Mouse (Mus musculus) embryonic facial prominence, embryonic 12.5 days (tissue): Measurements from ENCODE around the gene Chst12. TPM values are rescaled to one million over a fixed set of nuclear protein-coding genes. Genes with fewer than 3 reads are reported as not detected.
"Not testable (repeated sequence)": the region's sequence is repeated elsewhere in the genome, so short reads cannot be mapped to it uniquely, and the experiment has no call there.

ENCODE experiments used
- ATAC-seq: fragments of 200-750 bp; cut with Nextera tagmentation; 2 replicates; pipeline ENCODE4 v1.8.0; 2017; ENCODE audit not compliant: insufficient number of reproducible peaks, insufficient read depth, low FRiP score, low TSS enrichment
- H3K27ac ChIP-seq: fragments of 300-500 bp; sonication (generic); 2 replicates; pipeline ENCODE4 v1.5.1; 2016; ENCODE audit warnings: mild to moderate bottlenecking
- H3K27me3 ChIP-seq: fragments of 300-500 bp; sonication (generic); 2 replicates; pipeline ENCODE4 v1.6.1; 2016; ENCODE audit warnings: mild to moderate bottlenecking, moderate library complexity
- H3K36me3 ChIP-seq: fragments of 300-500 bp; sonication (generic); 2 replicates; pipeline ENCODE4 v1.6.1; 2016; ENCODE audit warnings: mild to moderate bottlenecking
- H3K4me1 ChIP-seq: fragments of 300-500 bp; sonication (generic); 2 replicates; pipeline ENCODE4 v1.6.1; 2016
- H3K4me2 ChIP-seq: fragments of 300-500 bp; sonication (generic); replicated peaks from 2 replicates; pipeline ENCODE4 v1.6.1; 2016; ENCODE audit warnings: mild to moderate bottlenecking, moderate library complexity
- H3K4me3 ChIP-seq: fragments of 300-500 bp; sonication (generic); 2 replicates; pipeline ENCODE4 v1.5.1; 2016; ENCODE audit warnings: mild to moderate bottlenecking
- H3K9ac ChIP-seq: fragments of 300-500 bp; sonication (generic); 2 replicates; pipeline ENCODE4 v1.6.1; 2016; ENCODE audit warnings: mild to moderate bottlenecking, moderate library complexity
- H3K9me3 ChIP-seq: fragments of 300-500 bp; sonication (generic); 2 replicates; pipeline ENCODE4 v1.6.1; 2016; ENCODE audit warnings: mild to moderate bottlenecking, moderate library complexity
- WGBS: fragments of 180-500 bp; shearing (Covaris S2); methylation state at CpG from one replicate; pipeline ENCODE4 v1.1.7; 2016; 5-methylcytosine and 5-hydroxymethylcytosine counted together
- polyA plus RNA-seq: library from polyadenylated mRNA; unstranded; fragments of >200 nt; fragmentation: Nextera tagmentation; extraction: Ambion mirVana; gene quantifications from 2 replicates; pipeline ENCODE4 v1.2.1, GENCODE M21; 2016

Chst12 gene
- 17.5 and 18.9 TPM in 2 replicates for polyA plus RNA-seq

DNA sequence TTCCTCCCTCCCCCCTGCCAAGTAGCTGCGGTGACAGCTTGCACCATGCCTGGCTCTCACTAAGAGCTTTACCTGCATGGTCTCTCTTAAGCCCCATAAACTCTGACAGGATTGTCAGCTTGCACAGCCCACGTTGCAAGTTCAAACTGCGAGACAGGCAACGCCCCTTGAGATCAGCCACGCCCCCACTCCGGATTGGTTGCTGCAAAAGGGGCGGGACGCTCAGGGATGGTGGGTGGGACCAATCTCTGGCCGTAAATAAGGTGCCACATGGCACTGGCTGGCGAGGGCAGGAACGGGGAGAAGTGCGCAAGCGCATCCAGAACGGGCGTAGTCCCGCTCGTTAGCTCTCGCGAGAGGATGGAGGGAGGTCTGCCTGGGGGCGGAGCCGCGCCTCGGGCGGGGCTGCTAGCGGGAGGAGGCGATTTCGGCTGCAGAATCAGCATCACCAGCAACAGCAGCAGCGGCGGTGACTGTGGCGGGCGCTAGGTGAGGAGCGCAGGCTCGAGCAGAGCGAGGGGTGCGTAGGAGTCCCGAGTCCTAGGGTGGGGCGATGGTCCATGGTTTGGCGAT is at the start of gene Chst12:
TSS of gene Chst12 (plus strand) at position 343 of the 573 bp plus-strand sequence.
- H3K36me3 ChIP-seq = no peaks in the 10 kb centered on the region
- H3K27ac ChIP-seq = peak within 1 kb of the TSS; percentile 36; the same call in 1 of the 2 replicates
- H3K4me3 ChIP-seq = peak within 1 kb of the TSS; percentile 57
- peak within 1 kb of the TSS; percentile 78 for H3K4me2 ChIP-seq
- H3K9me3 ChIP-seq = no peaks in the 10 kb centered on the region
- no peaks in the 10 kb centered on the region for H3K27me3 ChIP-seq
- peaks cover 56% of the 10 kb centered on the region for H3K4me1 ChIP-seq
- H3K9ac ChIP-seq = peak within 1 kb of the TSS; percentile 69
- peak; percentile 85 for ATAC-seq
- under 1% methylated on average over 38 of the region's 38 CpGs for WGBS

- Histone ChIP-seq H3K9me3 (0 out of 2 replicates have a peak, but pooled peaks cover 12% of the 10 kb centered on the region), H3K9ac (no peak overlapping the region), H3K4me3 (no peak overlapping the region), H3K4me2 (no peak overlapping the region), H3K27me3 (no peaks in the 10 kb centered on the region), H3K36me3 (no peaks in the 10 kb centered on the region), H3K4me1 (no peaks in the 10 kb centered on the region), H3K27ac (no peak overlapping the region)
- WGBS = 81% methylated on average over 3 of the region's 3 CpGs
- ATAC-seq = no peak
Observed at GRCm38 (mm10) chr5:140461476-140461875, 43.9 kb upstream of the Chst12 start.

DNA sequence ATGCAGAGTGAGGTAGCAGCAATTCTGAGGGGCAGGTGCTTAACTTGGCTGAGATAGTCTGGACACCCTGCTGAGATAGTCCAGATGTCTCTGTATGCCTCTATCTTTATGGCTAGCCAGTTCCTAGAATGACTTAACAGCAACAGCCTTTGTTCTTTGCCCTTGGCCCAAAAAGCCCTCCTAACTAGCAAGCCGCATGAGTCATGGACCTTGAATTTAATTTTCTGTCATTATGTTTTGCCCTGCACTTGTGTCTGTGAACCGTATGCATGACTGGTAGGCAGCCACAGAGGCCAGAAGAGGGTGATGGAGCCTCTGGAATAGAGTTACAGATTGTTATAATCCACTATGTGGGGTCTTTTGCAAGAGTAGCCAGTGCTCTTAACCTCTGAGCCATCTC is 42.2 kb upstream of the Chst12 start:
- not testable (repeated sequence) for H3K4me1 ChIP-seq, H3K4me2 ChIP-seq, H3K36me3 ChIP-seq, H3K27me3 ChIP-seq, H3K4me3 ChIP-seq, ATAC-seq, H3K9ac ChIP-seq, H3K27ac ChIP-seq
- 0 out of 2 replicates have a peak, but pooled peaks cover 12% of the 10 kb centered on the region for H3K9me3 ChIP-seq
- 74% methylated on average over 2 of the region's 2 CpGs for WGBS

DNA sequence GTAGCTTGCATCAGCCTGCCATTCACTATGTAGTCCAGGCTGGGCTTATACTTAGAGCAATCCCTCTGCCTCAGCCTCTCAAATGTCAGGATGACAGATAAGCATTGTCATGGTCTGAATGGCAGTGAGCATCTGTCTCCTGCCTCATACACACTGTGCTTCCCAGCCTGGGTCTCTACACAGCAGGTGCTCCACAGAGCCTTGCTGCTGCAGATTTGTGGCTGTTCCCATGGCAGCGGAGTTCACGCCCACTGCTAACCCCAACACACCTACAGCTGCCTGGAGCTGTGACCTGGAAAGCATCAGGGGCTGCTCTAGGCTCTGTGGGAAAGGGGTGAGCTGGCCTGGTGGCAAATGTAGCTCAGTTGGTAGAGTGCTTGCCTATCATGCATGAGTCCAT is 40.4 kb upstream of the Chst12 start:
- WGBS = 78% methylated on average over 2 of the region's 2 CpGs
- H3K4me1 ChIP-seq = no peaks in the 10 kb centered on the region

DNA sequence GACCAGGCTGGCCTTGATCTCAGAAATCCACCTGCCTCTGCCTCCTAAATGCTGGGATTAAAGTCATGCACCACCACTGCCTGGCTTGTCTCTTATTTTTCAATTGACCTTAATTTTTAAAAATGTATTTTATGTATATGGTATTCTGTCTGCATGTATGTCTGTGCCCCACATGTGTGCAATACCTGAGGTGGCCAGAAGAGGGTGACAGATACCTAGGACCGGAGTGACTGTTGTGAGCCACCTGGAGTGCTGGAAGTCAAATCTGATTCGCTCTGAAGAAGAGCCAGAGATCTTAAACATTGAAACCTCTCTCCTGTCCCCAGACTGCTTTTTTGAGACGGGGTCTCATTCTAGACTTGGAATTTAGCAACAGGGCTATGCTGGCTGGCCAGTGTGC is 33.0 kb upstream of the Chst12 start:
- no peak overlapping the region for H3K4me2 ChIP-seq

More for the DNA sequence above, 40.4 kb upstream of the Chst12 start:
- no peak overlapping the region for H3K4me3 ChIP-seq
- H3K9ac ChIP-seq = no peak overlapping the region
- H3K4me2 ChIP-seq = no peak overlapping the region
- H3K9me3 ChIP-seq = 0 out of 2 replicates have a peak, but pooled peaks cover 12% of the 10 kb centered on the region
- no peaks in the 10 kb centered on the region for H3K36me3 ChIP-seq
- H3K27me3 ChIP-seq = no peaks in the 10 kb centered on the region
- no peak for ATAC-seq
- H3K27ac ChIP-seq = no peak overlapping the region

DNA sequence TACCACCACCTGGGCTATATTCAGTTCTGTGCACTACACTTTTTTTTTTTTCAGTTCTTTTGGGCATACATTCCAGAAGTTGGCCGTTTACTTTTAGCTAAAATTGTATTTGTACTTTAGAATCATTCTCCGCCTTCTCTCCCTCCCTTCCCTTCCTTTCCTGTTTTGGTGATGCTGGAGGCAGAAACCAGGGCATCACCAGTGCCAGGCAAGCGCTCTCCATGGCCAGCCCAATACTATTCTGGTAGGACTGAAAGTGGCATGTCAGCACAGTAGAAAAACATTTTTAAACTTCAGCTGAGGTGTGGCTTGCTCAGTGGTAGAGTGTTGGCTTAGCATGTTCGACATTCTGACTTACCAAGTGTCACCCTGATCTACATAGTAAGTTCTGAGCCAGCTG is 23.9 kb upstream of the Chst12 start:
- Histone ChIP-seq H3K36me3 (no peaks in the 10 kb centered on the region), H3K27me3 (no peaks in the 10 kb centered on the region), H3K9ac (no peak overlapping the region), H3K4me1 (no peaks in the 10 kb centered on the region), H3K27ac (no peak overlapping the region), H3K4me3 (no peak overlapping the region), H3K4me2 (no peak overlapping the region), H3K9me3 (no peaks in the 10 kb centered on the region)
- no peak for ATAC-seq
- 82% methylated on average over 4 of the region's 4 CpGs for WGBS

More for the DNA sequence above, 33.0 kb upstream of the Chst12 start:
- Histone ChIP-seq H3K9ac (no peak overlapping the region), H3K27ac (no peak overlapping the region), H3K27me3 (no peaks in the 10 kb centered on the region), H3K36me3 (no peaks in the 10 kb centered on the region), H3K9me3 (no peaks in the 10 kb centered on the region), H3K4me3 (no peak overlapping the region), H3K4me1 (no peaks in the 10 kb centered on the region)
- WGBS = 78% methylated on average over 3 of the region's 3 CpGs
- no peak for ATAC-seq

DNA sequence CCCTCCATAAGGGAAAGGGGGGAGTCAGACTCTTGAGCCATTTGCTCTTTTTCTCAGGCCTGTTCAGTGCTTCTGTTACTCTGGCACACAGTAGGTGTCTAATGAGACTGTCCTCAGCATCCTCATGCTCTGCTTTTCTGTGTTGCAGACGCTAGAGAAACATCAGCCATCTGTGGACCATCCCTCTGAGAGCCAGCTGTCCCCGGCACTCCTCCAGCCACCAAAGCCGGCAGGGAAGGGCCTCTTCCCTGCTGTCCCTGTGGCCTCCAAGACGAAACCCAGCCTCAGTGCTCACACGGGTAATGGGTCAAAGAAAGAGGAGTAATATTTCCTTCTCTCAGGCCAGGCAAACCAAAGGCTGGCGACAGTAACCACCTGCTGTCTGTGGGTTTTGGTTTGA is 14.2 kb upstream of the Chst12 start:
- no peaks in the 10 kb centered on the region for H3K4me1 ChIP-seq
- ATAC-seq = no peak
- WGBS = 62% methylated on average over 6 of the region's 6 CpGs

DNA sequence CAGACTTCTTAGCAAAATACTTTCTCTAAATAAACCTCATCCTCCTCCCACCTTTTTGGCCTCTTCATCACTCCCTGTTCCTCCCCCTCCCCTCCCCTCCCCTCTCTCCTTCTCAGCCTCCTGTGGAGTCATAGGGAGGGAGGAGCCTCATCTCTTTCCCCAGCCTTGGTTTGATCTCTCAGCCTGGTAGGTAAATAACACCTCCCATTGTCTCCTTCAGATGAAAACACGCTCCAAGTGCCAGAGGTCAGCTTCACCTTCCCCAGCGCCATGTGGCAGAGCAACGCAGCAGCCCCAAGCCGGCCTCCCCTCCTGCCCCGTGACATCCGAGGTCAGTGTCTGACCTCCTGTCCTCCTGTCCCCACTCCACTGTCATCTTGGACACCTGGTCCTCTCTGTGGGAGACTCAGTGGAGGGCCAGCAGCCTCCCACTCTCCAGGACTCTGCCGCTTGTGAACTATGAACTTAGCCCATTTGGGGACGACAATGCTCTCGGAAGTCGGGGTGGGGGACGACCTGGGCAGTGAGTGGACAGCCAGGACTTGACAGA is 12.6 kb upstream of the Chst12 start:
- ATAC-seq = no peak
- H3K27me3 ChIP-seq = 0 out of 2 replicates have a peak, but pooled peaks cover 5% of the 10 kb centered on the region
- WGBS = 24% methylated on average over 11 of the region's 11 CpGs
- no peaks in the 10 kb centered on the region for H3K4me1 ChIP-seq
- no peak overlapping the region for H3K4me2 ChIP-seq
- no peak overlapping the region for H3K9ac ChIP-seq
- H3K4me3 ChIP-seq = no peak overlapping the region
- H3K27ac ChIP-seq = no peak overlapping the region
- no peaks in the 10 kb centered on the region for H3K9me3 ChIP-seq
- no peaks in the 10 kb centered on the region for H3K36me3 ChIP-seq

More for the DNA sequence above, 14.2 kb upstream of the Chst12 start:
- Histone ChIP-seq H3K9me3 (no peaks in the 10 kb centered on the region), H3K27me3 (0 out of 2 replicates have a peak, but pooled peaks cover 5% of the 10 kb centered on the region), H3K4me3 (no peak overlapping the region), H3K36me3 (no peaks in the 10 kb centered on the region), H3K27ac (no peak overlapping the region), H3K4me2 (no peak overlapping the region), H3K9ac (no peak overlapping the region)

DNA sequence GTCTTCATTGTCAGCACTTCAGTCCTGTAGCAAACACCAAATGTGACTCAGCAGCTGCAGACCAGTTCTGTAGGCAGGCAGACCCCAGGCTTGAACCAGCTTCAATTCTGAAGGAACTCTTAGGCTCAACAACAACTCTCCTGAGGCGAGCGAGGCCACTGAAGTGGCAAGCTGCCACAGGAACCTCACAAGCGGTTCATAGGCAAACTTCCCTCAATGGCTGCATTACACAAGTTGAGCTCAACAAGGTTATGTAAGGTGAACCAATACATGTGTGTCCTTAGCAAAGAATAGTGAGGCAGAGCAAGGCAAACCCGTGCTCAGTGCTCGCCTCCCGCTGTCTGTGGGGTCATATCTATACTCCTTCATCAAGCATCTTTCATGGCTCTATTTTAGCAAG is 7.2 kb upstream of the Chst12 start:
- no peak for ATAC-seq
- H3K9me3 ChIP-seq = no peaks in the 10 kb centered on the region
- no peaks in the 10 kb centered on the region for H3K27me3 ChIP-seq
- H3K27ac ChIP-seq = no peak overlapping the region
- no peak overlapping the region for H3K4me2 ChIP-seq
- no peaks in the 10 kb centered on the region for H3K36me3 ChIP-seq
- no peak overlapping the region for H3K4me3 ChIP-seq
- WGBS = 86% methylated on average over 6 of the region's 6 CpGs
- no peak overlapping the region for H3K9ac ChIP-seq
- peaks cover 6% of the 10 kb centered on the region for H3K4me1 ChIP-seq

DNA sequence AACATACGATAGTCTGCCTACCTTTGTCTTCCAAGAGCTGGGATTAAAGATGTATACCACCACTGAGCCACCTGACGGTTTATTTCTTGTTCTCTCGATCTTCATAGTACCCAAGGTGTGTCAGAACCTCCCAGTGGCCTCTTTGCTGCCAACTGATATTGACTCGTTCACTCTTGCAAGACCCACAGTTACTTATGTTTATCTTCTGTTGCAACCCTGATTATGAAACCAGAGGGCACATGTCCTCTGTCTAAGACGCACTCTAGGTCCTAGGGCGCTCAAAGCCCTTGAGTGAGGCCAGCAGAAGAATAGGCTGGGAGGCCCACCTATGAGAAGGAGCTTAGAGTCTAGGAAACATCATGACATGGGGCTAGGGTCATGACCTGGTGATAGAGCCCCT is 4.6 kb upstream of the Chst12 start:
- 92% methylated on average over 6 of the region's 6 CpGs for WGBS
- no peak for ATAC-seq

DNA sequence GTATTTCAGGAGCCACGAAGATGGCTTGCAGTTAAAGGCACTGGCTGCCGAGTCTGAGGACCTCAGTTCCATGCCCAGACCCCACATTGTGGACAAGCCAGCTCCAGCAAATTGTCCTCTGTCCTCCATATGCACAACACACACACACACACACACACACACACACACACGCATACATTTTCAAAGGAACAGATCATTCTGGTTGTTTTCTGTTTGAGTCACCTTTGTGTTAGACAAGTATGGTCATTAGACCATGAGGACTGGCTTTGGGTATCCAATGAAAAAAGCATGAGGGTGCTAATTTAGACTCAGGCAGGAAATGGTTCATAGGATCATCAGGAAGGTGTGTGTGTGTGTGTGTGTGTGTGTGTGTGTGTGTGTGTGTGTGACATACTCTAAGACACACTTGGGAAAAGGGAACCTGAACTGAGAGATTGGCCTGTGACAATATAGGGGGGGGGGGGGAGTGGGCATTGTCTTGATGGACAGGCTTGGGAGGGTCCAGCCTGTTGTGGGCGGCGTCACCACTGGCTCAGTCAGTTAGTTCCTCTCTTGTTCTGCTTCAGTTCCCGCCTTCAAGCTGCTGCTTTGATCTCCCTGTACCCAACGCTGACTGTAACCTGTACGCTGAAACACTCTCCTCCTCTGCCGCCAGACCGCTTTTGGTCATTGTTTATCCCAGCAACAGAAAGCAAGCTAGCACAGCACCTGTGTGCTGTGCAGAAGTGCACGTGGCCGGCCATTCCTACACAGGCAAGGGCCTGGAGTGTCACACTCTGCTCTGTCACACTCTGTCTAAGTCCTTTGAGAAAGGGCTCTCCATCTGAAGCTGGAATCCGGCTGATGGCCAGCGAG is 3.1 kb upstream of the Chst12 start:
- H3K27ac ChIP-seq = 0 out of 2 replicates have a peak overlapping the region, but pooled peaks have one; percentile 26
- H3K4me1 ChIP-seq = peaks cover 30% of the 10 kb centered on the region
- WGBS = 19% methylated on average over 14 of the region's 14 CpGs

More for the DNA sequence above, 4.6 kb upstream of the Chst12 start:
- Histone ChIP-seq H3K4me1 (peaks cover 15% of the 10 kb centered on the region), H3K36me3 (no peaks in the 10 kb centered on the region), H3K27me3 (no peaks in the 10 kb centered on the region), H3K4me3 (no peak overlapping the region), H3K9ac (no peak overlapping the region), H3K4me2 (no peak overlapping the region), H3K9me3 (no peaks in the 10 kb centered on the region), H3K27ac (no peak overlapping the region)

More for the DNA sequence above, 3.1 kb upstream of the Chst12 start:
- no peaks in the 10 kb centered on the region for H3K36me3 ChIP-seq
- H3K4me2 ChIP-seq = peak overlapping the region; percentile 50
- peak overlapping the region; percentile 42; the same call in 1 of the 2 replicates for H3K9ac ChIP-seq
- no peaks in the 10 kb centered on the region for H3K9me3 ChIP-seq
- no peaks in the 10 kb centered on the region for H3K27me3 ChIP-seq
- peak overlapping the region; percentile 17 for H3K4me3 ChIP-seq
- no peak for ATAC-seq
